Mouse (Mus musculus): ENCODE data around the gene Limk2.

Limk2 gene

GRCm38 (mm10) chr11:3371599-3372295 lies 37.2 kb downstream of the Limk2 start:
- DNase-seq (ENCODE audit: low read depth, low spot score): no peak

- DNase-seq (ENCODE audit: low read depth, low spot score): peak; percentile 87
Measured at GRCm38 (mm10) chr11:3370928-3371598, 37.9 kb downstream of the Limk2 start.

DNA sequence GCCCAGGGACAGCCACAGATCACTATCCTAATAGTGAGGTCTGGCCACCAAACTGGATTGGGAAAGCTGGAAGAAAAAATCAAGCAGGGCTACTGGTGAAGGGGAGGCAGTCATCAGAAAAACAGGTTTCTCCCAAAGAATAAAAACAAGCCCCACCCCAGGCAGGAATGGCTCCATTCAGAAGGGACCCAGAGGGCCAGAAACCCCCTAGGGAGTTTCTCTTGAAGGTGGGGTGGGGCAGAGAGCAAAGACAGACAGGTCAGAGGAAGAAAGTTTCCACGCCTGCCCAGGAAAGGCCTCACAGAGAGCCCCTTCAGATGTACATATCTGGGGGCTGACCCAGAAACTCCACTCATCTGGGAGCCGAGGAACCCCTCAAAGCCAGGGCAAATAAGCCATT lies 38.8 kb downstream of the Limk2 start:
- no peak for DNase-seq (ENCODE audit: low read depth, low spot score)

DNA sequence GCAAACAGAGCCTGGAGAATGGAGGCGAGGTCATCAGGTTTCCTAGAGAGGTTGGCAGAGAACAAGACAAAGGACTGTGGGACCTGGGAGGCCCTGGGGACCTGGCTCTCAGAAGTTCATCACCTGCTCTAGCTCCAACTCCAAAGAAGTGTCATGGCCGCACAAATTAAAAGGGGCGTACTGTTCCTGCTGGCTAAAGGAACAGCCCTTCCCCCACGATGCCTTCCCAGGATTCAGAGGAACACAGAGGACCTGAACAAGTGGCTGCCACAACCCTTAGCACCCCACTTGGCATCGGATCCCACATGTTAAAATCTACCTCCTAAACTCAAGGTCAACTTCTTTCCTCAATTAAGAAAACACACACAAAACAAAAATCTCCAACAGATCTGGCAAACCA lies 39.5 kb downstream of the Limk2 start:
- DNase-seq (ENCODE audit: low read depth, low spot score): no peak

- peak; percentile 12 for DNase-seq (ENCODE audit: low read depth, low spot score)
Measured at GRCm38 (mm10) chr11:3368983-3369382, 40.0 kb downstream of the Limk2 start.

DNA sequence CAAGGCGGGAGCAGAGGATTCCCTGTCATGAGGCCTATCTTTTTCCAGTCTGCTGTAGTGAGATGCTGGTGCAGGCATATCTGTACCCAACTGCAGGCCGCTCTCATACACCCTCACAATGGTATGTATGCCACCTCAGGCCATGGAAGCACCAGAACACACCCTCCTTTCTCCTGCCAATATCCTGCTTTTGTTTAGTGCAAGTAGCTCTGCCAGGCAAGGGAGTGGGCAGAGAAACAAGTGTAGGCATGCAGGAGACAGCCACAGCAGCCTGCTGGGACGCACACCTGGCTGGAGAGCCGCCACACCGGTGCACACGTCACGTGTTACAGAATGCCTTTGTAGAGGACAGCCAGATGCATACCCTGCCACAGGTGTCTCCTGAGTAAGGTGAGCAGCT lies 42.6 kb downstream of the Limk2 start:
- DNase-seq (ENCODE audit: low read depth, low spot score): no peak

DNA sequence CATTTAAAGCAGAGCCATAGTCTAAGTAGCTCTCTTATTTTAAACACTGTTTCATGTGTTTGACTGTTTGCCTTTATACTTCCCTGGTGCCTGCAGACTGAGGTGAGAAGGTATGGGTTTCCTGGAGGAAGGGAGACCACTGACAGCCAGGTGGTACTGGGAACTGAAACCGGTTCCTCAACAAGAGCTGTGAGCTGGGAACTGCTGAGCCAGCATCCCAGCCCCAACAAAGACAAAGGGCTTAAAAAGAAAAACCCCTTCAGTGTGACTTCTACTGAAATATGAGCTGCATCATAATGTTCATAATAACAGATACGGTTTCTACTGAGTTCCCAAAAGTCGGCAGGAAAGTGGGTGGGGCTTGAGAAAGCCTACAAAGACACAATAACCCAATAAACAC lies 46.1 kb downstream of the Limk2 start:
- DNase-seq (ENCODE audit: low read depth, low spot score): no peak

DNA sequence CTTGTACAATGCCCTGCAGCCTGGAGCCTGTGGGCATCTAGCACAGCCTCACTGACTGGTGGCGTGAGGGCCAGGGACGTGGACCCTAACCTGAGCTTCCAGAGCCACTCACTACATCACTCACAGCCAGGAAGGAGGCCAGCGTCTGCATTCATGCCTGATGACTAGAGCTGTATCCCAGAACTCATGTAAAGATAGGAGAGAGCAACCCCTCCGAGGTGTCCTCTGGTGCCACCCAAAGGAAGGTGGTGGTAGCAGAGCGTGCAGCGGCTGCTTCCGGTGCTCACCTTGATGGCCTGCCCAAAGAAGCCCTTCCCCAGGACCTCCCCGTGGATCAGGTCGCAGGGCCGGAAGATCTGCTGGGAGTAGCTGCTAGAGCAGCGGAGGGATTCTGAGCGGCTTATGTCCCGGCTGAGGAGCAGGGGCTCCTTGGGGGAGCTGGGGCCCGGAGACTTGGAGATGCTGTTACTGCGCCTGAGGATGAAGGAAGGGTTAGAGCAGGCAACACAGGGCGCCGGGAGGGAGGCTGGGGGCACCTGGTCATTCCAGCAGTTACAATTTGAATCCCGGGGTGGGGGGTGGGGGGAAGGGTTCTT lies 55.9 kb downstream of the Limk2 start:
- peak; percentile 45 for DNase-seq (ENCODE audit: low read depth, low spot score)

- no peak for DNase-seq (ENCODE audit: low read depth, low spot score)
Measured at GRCm38 (mm10) chr11:3352131-3352530, 56.9 kb downstream of the Limk2 start.

GRCm38 (mm10) chr11:3349343-3349695 lies 59.7 kb downstream of the Limk2 start:
- no peak for DNase-seq (ENCODE audit: low read depth, low spot score)

- DNase-seq (ENCODE audit: low read depth, low spot score): peak; percentile 89
Measured at GRCm38 (mm10) chr11:3348576-3349342, 60.2 kb downstream of the Limk2 start.

GRCm38 (mm10) chr11:3347835-3348195 lies 61.2 kb downstream of the Limk2 start:
- peak; percentile 42 for DNase-seq (ENCODE audit: low read depth, low spot score)

DNA sequence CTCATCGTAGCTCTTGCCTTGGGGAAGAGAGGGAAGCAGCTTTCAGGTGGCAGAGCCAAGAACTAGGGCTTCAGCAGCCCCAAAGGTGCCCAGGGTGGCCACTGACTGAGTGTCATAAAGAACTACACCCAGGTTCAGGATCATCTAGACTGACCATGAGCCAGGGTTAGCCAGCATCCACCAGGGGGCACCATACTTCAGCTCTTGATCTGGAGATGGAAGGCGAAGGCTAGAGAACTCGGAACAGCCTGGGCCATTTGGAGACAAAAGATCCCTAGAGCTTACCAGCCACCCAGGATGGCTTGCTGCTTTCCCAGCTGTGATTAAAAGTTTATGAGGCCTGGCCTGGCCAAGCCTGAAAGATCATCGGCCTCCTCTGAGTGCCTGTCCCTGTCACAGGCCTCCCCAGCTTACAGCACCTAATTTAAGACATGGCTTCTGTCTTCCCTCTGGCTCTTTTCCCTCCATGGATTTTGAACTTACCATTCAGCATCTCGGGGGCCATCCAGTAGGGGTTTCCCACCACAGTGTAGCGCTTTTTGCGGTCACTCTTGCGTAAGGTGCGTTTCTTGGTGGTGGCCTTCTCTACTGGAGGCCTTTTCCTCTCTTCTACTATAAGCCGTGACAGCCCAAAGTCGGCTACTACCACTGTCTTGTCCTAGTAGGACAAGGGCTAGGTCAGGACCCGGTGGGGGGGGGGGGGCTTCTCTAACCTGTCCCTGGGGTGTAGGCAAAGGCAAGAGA lies 61.7 kb downstream of the Limk2 start:
- DNase-seq (ENCODE audit: low read depth, low spot score): peak; percentile 95

- DNase-seq (ENCODE audit: low read depth, low spot score): no peak
Measured at GRCm38 (mm10) chr11:3346351-3346750, 62.6 kb downstream of the Limk2 start.

GRCm38 (mm10) chr11:3344916-3345315 lies 64.1 kb downstream of the Limk2 start:
- no peak for DNase-seq (ENCODE audit: low read depth, low spot score)

GRCm38 (mm10) chr11:3341476-3341875 lies 67.5 kb downstream of the Limk2 start:
- no peak for DNase-seq (ENCODE audit: low read depth, low spot score)

DNA sequence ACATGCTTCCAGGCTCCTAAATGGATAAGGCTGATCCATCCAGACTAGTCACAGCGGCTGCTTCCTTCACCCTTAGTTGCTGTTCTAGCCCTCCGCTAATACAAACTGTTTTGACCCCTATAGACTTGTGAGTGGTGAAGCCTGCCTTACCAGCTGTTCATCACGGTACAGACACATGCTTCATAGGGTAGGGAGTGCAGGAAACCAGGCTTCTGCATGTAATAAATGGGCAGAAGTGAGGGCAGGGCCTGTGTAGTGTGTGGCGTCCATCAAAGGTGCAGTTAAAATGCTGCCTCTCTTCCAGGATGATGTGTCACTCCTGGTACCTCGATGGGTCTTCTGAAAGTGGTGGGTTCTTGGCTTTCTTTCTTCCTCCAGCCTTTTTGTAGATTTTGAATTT lies 71.0 kb downstream of the Limk2 start:
- no peak for DNase-seq (ENCODE audit: low read depth, low spot score)

DNA sequence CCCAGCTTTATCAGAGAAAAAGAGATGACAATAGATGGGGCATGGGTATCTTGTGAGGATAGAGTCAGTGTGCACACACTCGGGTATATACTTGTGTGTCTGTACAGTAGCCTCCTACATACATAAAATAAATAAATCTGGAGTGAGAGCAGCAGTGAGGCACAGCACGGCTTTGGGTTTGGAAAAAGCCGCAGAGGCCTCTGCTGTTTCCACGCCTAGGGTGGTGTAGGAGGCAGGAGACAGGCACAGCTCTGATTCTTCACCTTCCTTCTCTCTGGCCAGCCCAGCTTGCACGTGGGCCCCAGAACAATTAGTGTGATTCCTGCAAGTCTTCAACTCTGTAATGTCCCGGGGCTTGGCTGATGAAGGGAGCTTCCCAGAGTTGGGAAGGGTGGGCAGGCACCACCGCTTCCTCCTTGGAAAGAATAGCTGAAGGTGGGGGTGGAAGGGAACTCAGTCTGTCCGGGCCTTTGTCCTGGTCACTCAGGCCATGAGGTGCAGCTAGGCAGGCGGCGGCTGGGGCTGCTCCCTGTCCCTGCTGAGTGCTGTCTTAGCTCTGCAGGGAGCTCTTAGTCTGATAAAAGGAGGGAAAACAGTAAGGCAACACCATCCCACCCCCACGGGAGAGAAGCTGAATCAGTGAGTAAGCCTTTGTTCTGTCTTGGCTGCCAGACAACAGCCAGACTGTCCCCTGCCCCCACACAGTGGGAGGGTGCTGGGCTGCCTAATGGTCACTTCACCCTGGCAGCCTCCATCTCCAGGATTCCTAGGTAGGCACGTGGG lies 71.6 kb downstream of the Limk2 start:
- peak; percentile 76 for DNase-seq (ENCODE audit: low read depth, low spot score)

- DNase-seq (ENCODE audit: low read depth, low spot score): no peak
Measured at GRCm38 (mm10) chr11:3336602-3337001, 72.4 kb downstream of the Limk2 start.

DNA sequence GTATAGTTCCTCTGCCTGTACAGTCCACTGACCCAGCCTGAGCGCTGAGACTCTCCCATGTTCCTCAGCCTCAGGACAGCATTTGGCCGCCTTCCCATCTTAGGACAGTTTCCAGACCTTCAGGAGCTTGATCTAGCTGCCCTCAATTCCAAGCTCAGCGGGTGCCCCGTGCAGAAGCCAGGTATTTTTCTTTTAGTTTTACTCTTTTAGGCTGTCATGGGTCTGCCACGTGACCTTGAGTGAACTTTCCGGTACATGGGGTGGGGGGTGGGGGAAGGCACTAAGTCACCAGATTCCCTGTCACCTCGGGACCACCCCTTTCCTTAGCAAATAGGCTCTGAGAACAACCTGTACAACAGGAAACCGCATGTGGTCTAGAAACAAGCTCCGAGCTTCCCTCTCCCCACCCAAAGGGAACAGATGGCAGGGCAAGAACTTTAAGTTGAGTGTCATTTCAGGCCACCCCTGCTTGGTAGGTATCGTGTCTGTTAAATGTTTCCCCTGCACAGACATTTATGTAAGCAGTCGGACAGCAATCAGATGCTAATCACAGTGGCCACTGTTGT lies 73.3 kb downstream of the Limk2 start:
- no peak for DNase-seq (ENCODE audit: low read depth, low spot score)

Data from 3T3-L1 (cell line).